Mouse (Mus musculus) erythroblast, adult 5-6 weeks (primary cell): Measurements from ENCODE around the gene Tctex1d4. TPM values are rescaled to one million over a fixed set of nuclear protein-coding genes. Genes with fewer than 3 reads are reported as not detected.

Source experiments
- ATAC-seq: replicated peaks from 2 replicates; pipeline ENCODE4 v1.8.0; 2016; ENCODE audit warnings: moderate number of reproducible peaks, mild to moderate bottlenecking, moderate TSS enrichment, inconsistent platforms; ENCODE audit not compliant: poor library complexity, low FRiP score, severe bottlenecking
- total RNA-seq, 2 experiments: library from RNA; stranded (forward) in 1 of 2; stranded (reverse) in 1 of 2; fragments of 150-400 nt in 1 of 2; fragments of 200-764, 138-1000 nt in 1 of 2; gene quantifications; 2 replicates each; pipeline versions ENCODE4 v1.2.3 to v1.2.4; 2015 to 2017; ENCODE audit warnings: low replicate concordance in 2 of 2

Tctex1d4 gene
- total RNA-seq, 2 experiments from 2014 or later, result not detected

DNA sequence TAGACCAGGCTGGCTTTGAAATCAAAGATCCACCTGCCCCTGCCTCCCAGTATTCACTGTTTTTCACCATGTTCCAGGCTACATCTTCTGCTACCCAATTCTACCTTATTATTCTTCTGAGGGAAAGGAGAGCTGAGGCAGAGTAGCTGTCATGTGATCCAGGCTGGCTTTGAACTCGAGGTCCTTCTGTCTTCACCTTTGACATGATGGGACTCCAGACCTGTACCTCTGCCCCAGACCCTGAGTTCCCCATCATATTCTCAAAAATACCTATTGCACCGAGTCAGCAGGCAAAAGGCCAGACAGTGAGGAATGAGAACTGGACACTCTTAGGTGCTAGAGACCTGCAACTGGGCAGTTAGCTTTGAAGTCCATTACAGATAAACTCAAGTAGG, 8.0 kb downstream of the Tctex1d4 start:
- no peak for ATAC-seq

DNA sequence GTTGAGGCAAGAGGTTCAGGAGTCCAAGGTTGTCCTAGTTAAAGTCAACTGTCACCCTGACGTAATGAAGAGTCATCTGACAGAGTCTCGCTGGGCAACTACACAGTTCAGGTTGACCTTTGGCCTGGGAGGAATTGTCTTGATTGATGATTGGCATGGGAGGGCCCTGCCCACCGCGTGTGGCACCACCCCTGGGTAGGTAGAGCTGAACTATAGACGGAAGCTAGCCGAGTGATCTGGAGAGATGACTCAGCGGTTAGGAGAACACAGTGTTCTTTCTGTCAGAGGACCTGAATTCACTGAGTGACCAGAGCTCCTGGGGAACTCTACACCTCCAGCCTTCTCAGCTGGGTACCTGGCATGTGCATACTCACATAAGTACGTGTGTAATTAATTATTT, 9.4 kb downstream of the Tctex1d4 start:
- ATAC-seq, result peak; percentile 41; the same call in 1 of the 2 replicates

DNA sequence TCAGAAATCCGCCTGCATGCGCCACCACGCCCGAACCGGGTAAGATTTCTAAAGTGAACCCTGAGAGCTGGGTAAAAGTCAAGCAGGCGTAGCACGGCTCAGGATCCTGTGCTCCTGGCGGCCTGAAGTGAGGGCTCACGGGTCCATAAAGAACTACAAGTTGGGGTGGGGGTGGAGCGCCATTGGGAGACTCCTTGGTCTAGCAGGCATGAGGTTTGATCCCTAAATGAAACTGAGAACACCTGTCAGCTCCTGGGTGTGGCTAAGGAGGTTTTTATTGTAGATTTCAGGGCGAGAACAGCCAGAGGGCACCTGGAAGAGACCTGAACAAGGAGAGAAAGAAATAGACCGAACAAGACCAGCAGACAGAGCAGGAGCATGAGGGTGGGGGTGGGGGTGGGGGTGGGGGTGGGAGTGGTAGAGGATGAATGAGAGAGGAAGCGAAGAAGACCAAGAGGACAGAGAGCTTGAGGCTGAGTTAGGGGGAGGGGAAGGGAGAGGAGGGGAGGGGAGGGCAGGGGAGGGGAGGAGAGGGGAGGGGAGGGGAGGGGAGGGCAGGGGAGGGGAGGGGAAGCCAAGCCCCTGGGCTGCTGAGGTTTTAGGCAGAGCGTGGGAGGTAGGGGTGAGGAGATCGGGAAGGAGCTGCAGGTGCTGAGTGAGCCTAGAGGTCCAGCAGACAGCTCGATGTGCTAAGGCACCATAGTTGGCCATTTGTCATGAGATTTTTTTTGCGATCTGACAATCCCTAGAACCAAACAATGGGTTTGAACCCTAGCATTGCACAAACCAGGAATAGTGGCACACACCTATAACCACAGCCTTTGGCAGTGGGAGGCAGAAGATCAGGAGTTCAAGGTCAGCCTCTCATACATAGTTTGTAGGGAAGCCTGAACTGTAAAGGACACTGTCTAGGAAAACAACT, 12.0 kb downstream of the Tctex1d4 start:
- no peak for ATAC-seq

DNA sequence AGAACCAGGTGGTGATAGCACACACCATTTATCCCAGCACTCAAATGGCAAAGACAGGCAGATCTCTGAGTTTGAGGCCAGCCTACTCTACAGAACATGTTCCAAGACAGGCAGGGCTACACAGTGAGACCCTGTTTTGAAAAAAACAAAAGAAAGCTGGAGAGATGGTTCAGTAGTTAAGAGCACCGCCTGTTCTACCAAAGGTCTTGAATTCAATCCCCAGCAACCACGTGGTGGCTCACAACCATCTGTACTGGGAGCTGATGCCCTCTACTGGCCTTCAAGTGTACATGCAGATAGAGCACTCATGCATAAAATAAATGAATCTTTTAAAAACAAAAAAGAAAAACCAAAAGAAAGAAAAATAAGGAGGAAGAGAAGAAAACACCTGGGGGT, 12.6 kb downstream of the Tctex1d4 start:
- peak; percentile 55; the same call in 1 of the 2 replicates for ATAC-seq

DNA sequence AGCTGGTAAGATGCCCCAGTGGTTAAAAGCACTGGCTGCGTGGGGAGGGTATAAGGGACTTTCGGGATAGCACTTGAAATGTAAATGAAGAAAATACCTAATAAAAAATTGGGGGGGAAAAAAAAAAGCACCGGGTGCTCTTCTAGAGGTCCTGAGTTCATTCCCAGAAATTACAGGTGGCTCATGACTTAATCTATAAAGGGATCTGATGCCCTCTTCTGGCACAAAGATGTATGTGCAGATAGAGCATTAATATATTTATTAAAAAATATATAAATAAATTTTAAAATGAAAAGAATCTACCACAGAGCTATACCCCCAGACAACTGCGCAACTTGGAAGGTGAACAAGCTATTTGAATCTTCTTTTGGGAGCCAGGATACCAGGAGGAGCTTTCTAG, 14.0 kb downstream of the Tctex1d4 start:
- ATAC-seq, result no peak

DNA sequence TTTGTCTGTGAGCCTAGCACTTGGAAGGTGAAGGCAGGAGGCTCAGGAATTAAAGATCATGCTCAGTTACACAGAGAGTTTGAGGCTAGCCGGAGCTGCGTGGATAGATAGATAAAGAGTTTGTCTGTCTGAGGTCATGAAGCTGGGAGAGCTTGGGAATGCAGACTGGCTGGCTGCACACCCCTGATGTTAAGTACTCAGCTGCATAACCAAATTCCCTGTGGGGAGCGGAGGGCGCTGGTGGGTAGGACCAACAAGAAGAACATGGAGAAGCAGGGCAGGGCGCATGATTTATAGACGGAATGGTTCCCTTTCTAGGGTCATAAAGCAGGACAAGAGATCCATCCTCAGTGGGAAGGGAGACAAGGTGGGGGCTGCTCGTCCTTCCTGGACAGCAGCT, 16.4 kb downstream of the Tctex1d4 start:
- no peak for ATAC-seq

DNA sequence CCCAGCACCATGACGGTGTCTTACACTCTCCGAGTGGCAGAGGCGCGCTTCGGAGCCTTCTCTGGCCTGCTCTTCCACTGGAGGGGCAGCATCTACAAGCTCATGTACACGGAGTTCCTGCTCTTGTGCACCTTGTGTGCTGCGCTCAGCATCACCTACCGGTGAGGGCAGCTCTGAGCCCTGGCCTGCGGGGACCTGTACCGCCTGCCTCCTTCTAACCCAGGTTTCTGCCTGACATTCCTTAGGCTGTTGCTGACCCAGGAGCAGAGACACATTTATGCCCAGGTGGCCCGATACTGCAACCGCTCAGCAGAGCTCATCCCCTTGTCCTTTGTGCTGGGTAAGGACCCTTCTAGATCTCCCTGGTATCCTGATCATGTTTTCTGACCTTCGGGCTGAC, 18.7 kb downstream of the Tctex1d4 start:
- no peak for ATAC-seq

DNA sequence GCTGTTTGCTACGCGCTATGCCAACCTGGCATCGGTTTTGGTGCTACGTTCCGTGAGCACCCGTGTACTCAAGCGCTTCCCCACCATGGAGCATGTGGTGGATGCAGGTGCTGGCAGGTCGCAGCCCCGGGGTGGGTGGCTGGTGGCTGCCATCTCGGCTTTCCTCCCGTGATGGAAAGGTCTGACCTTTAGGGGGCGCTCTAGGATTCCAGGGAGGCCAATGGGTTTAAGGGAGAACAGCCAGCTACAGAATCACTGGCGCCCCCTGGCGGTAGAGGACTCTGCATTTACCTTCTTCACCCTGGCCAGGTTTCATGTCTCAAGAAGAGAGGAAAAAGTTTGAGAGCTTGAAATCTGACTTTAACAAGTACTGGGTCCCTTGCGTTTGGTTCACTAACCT, 19.6 kb downstream of the Tctex1d4 start:
- ATAC-seq, result peak; percentile 79

DNA sequence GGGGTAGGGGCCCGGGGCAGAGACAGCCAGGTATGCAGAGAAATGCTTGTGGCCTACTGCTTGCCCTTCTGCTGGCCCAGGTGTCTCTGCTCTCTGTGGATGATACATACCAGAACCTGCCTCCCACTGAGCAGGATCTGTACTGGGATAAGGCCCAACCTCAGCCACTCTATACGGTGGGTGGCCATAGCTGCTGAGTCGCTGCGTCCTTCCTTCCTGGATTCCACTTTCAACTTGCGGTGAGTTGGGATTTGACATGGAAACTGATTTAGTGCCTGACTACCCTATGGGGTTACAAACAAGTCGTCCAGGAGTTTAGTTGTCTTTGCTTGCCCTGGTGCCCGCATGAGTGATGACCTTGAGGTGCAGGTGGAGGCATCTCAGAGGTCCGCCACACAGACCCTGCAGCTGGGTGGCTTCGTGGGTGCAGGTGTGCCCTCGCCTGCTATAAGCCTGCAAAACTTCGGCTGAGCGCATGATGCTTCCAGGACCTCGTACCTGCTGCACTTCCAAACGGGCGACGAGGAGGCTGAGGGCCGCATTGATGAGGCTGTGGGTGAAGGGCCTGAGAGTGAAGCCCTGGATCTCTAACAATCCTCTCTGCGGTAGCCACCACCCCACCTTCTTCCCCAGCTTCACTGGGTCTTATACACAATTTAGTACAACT, 21.6 kb downstream of the Tctex1d4 start:
- ATAC-seq, result no peak

DNA sequence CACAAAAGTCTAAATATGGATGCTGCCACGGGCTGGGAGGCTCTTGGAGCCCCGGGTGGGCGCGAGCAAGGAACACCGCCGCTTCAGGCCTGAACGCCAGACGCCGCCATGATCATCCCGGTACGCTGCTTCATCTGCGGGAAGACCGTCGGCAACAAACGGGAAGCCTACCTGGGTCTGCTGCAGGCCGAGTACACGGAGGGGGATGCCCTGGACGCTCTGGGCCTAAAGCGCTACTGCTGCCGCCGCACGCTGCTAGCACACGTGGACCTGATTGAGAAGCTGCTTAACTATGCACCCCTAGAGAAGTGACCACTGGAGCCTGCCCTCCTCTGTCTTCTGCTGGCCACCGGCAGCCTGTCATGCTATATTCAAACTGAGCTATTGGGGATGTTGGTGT, 22.2 kb downstream of the Tctex1d4 start:
- no peak for ATAC-seq

DNA sequence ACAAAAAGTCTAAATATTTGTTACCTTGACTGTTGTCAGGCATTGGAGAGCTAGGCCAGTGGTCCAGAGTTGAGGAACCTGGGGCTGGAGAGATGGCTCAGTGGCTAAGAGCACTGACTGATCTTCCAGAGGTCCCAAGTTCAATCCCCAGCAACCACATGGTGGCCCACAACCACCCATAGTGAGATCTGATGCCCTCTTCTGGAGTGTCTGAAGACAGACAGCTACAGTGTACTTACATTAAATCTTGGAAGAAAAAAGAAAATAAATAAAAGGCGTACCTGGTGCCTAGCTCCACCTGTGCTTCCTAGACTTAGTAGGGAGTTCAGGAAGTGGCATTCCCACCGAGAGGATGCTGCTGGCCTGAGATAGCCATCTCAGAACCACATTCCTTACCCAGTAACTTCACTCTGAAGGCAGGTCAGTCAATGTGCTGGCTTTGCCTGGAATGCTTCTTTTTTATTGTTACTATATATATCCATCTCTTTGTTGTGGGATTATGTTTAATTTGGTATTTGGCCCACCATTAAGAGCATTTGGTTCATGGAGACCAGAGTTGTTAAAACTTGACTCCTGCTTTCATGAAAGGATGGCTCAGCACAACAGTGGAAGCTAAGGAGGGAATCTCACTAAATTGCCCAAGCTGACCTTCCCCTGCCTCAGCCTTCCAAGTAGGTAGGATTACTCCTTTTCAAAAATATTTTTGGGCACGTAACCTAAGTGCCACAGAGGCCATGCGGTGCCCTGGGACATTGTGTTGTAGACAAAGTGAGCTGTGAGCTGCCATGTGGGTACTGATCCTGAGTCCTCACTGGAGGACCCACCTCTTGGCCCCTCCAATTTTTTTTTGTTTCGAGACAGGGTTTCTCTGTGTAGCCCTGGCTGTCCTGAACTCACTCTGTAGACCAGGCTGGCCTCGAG, 23.0 kb downstream of the Tctex1d4 start:
- no peak for ATAC-seq

DNA sequence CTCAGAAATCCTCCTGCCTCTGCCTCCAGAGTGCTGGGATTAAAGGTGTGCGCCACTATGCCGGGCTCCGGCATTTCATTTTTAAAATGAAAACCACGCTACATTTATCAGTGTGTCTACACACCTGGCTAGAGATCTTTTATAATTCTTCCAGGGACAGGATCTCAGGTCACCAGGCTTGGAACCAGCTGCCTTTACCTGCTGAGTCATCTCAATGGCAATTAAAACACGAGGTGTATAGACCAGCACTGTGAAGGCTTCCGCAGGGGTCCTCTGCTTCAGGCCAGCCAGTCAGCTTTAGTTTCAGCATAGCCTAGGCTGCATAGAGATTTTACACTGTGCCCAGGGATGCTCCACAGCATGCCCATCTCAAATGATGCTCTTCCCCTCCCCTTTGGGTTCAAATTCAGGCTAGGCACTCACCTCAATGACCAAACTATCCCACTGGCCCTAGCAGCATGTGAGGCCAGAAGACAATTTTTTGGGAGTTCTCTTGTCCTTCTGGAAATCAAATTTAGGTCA, 23.7 kb downstream of the Tctex1d4 start:
- ATAC-seq, result no peak

DNA sequence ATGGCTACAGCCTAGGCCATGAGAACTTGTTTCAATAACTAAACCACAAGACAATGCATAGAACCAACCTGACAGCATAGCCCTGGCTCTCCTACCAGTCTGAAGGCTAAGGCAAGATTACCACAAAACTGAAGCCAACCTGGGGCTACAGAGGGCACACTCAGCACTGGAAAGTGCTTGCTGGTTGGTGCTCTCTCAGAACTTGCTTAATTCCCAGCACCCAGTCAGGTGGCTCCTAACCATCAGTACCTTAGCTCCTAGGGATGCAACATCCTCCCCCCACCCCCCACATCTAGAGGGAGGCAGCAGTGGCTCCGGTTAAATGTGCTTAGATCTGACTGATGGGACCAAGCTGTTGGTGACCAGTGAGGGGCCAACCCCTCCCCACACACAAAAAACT, 24.8 kb downstream of the Tctex1d4 start:
- no peak for ATAC-seq

DNA sequence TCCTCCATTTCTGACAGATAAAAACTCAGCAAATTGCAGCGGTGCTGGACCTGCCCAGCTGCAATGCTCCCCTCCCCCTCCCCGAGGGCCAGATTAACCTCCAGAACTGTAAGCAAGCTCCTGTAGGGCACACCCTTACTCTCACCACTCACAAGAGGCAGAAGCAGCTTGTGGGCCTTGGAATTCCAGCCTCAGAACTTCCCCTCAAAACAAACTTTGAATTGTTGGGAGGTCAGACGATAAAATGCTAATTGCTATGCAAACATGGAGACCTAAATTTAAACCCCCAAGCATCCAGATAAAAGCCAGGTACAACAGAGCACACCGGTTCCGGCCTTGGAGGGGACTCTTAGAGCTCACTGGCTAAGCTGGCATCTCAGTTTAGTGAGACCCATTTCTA, 26.1 kb downstream of the Tctex1d4 start:
- no peak for ATAC-seq

DNA sequence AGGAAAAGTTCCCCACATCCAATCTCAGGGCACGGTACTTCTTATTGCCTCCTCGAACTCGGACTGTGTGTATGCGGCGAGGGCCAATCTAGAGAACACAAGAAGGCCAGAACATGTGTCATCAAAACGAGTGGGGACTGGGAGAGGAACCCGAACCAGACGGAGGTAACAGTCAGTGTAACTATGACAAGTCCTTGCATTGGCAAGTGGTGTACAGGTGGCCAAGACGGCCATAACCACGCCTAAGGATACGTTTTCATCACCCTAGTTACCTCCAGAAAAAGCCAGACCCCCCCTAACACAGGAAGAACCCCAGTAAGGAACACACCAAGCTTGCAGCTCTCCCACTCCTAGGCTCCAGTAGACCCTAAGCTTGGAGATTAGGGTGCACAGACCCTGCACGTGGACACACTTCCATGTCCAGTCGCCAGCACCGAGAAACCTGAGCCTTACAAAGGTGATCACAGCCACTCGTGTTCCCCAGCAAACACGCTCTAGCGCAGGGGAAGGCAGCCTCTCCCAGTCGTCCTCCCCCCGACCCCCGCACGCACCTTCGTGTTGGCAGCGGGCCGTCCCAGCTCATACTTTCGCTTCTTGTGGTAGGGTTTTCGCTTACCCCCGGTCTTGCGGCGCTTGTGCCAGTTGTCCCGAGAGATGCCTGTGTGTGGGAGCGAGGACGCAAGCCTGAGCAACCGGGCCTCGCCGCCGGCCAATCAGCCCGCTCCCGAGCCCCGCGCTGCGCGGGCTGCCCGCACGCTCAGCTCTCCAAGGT, 28.6 kb downstream of the Tctex1d4 start:
- ATAC-seq, result peak; percentile 25; the same call in 1 of the 2 replicates

DNA sequence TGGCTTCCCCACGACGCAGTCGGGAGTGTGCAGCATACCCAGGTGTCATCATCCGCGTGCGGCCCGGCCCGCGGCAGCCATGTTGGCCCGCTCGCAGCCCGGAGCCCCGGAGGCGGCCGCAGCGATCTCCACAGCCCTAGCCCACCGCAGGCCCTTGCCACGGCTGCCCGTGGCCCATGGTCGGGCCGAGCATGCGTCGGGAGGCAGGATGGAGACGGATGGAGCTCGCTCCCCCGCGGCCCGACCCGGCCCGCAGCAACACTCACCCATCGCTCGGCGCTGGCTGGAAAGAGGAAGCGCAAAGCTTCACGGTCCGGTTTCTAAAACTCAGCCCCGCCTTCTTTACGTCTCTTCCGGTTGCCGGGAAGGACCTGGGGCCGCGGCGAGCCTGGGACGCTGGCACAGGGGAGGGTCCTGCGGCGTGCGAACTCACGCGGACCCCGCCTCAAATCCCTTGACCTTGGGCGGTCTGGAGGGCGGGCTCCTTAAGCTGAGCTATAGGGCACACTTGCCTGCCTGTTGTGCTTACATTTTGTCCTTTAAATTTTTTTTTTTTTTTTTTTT, 29.3 kb downstream of the Tctex1d4 start, which contains the start of gene Rps8:
Gene Rps8, minus strand, starts transcription at position 452 of the 564 bp plus-strand sequence.
- ATAC-seq, result peak; percentile 94

DNA sequence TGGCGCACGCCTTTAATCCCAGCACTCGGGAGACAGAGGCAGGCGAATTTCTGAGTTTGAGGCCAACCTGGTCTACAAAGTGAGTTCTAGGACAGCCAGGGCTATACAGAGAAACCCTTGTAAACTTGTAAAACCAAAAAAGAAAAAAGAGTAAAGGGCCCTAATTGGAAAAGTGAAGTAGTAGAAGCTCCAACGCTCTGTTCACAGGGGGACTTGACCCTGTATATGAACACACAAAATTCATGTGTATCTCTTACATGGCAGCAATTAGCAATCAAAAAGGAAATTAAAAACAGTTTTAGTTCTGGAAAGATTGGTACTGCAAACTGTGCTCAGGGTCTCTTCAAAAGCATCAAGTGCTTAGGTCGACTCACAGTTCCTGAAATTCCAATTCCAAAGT, 29.8 kb downstream of the Tctex1d4 start:
- no peak for ATAC-seq

DNA sequence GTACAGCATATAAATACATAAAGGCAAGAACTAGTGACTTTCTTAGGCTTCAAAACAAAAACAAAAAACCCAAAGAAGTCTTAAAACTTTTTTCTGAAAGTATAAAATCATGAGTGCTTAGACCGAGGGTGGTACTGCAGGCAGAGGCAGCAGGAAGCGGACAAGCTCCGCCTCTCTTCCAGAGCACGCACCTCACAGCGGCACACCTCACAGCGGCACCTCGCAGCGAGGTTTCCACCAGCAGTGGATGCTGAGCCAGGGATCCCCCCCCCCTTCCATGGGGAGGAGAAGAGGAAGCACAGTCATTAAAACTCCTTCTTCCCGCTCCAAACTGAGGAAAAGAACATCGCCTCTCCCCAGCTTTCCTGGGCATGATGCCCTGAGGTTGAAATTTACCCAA, 33.1 kb downstream of the Tctex1d4 start:
- ATAC-seq, result no peak

DNA sequence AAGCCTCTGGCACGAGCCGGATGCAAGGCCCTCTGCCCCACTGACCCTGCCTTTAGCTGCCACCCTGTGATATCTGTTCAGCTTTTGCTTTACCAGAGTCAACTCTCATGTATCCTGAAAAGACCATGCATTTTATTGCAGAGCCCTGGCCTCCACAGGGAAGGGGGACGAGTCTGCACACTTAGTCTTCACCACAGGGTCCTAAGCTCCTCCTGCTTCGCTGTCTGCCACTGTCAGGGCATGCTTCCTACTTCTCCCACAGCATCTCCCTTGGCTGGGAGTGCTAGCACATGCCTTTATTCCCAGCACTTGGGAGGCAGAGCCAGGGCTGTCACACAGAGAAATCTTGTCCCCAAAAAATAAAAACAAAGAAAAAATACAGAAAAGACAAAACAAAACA, 34.6 kb downstream of the Tctex1d4 start:
- ATAC-seq, result no peak
